Mouse (Mus musculus) bone marrow macrophage, adult 2 months (primary cell): ENCODE results near the gene Tax1bp3.

Source experiments
- CTCF ChIP-seq: IDR thresholded peaks from 2 replicates; pipeline ENCODE4 v1.5.1; 2012; ENCODE audit warnings: low read depth, mild to moderate bottlenecking, low read length, moderate library complexity
- POLR2A ChIP-seq: IDR thresholded peaks from 2 replicates; pipeline ENCODE4 v1.6.1; 2012; ENCODE audit warnings: mild to moderate bottlenecking, low read depth, low read length, borderline replicate concordance

GRCm38 (mm10) chr11:73132999-73133398 lies 43.9 kb upstream of the Tax1bp3 start:
- TF ChIP-seq CTCF: no peak
- no peak for TF ChIP-seq POLR2A
